Mouse (Mus musculus): ENCODE data around the gene Gm17535.
A peak's percentile ranks its signal among the peaks of the same experiment; 100 is the strongest.
"Not testable (repeated sequence)": the region's sequence is repeated elsewhere in the genome, so short reads cannot be mapped to it uniquely, and the experiment has no call there.

Gene Gm17535

DNA sequence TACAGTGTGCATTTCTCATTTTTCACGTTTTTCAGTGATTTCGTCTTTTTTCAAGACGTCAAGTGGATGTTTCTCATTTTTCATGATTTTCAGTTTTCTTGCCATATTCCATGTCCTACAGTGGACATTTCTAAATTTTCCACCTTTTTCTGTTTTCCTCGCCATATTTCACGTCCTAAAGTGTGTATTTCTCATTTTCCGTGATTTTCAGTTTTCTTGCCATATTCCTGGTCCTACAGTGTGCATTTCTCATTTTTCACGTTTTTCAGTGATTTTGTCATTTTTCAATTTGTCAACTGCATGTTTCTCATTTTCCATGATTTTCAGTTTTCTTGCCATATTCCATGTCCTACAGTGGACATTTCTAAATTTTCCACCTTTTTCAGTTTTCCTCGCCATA, at the start of gene Gm17535:
TSS of gene Gm17535 (plus strand) at position 301 of the 400 bp plus-strand sequence.
- DNase-seq (ENCODE audit: low spot score), result not testable (repeated sequence)

- DNase-seq (ENCODE audit: low spot score), result peak; percentile 39
These were observed 33.9 kb upstream of the Gm17535 start, which contains the start of gene Gm10722 for GRCm38 (mm10) chr9:3000445-3000972. Gene Gm10722 (plus strand): TSS chr9:3000922.

DNA sequence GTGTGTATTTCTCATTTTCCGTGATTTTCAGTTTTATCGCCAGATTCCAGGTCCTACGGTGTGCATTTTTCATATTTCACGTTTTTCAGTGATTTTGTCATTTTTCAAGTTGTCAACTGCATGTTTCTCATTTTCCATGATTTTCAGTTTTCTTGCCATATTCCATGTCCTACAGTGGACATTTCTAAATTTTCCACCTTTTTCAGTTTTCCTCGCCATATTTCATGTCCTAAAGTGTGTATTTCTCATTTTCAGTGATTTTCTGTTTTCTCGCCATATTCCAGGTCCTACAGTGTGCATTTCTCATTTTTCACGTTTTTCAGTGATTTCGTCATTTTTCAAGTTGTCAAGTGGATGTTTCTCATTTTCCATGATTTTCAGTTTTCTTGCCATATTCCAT, 33.4 kb upstream of the Gm17535 start:
- peak; percentile 37 for DNase-seq (ENCODE audit: low spot score)

- peak; percentile 96 for DNase-seq (ENCODE audit: low spot score)
These were observed 32.3 kb upstream of the Gm17535 start for GRCm38 (mm10) chr9:3001948-3002659.

GRCm38 (mm10) chr9:3002794-3003396, 31.5 kb upstream of the Gm17535 start, which contains the start of gene Gm11168:
Gene Gm11168 (plus strand): TSS chr9:3003346.
- not testable (repeated sequence) for DNase-seq (ENCODE audit: low spot score)

GRCm38 (mm10) chr9:3006179-3006578, 28.2 kb upstream of the Gm17535 start:
- not testable (repeated sequence) for DNase-seq (ENCODE audit: low spot score)

GRCm38 (mm10) chr9:3006636-3007035, 27.8 kb upstream of the Gm17535 start:
- peak; percentile 94 for DNase-seq (ENCODE audit: low spot score)

DNA sequence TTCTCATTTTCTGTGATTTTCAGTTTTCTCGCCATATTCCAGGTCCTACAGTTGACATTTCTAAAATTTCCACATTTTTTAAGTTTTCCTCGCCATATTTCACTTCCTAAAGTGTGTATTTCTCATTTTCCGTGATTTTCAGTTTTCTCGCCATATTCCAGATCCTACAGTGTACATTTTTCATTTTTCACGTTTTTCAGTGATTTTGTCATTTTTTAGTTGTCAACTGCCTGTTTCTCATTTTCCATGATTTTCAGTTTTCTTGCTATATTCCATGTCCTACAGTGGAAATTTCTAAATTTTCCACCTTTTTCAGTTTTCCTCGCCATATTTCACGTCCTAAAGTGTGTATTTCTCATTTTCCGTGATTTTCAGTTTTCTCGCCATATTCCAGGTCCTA, 27.1 kb upstream of the Gm17535 start:
- DNase-seq (ENCODE audit: low spot score), result not testable (repeated sequence)

GRCm38 (mm10) chr9:3009331-3009730, 25.1 kb upstream of the Gm17535 start:
- not testable (repeated sequence) for DNase-seq (ENCODE audit: low spot score)

DNA sequence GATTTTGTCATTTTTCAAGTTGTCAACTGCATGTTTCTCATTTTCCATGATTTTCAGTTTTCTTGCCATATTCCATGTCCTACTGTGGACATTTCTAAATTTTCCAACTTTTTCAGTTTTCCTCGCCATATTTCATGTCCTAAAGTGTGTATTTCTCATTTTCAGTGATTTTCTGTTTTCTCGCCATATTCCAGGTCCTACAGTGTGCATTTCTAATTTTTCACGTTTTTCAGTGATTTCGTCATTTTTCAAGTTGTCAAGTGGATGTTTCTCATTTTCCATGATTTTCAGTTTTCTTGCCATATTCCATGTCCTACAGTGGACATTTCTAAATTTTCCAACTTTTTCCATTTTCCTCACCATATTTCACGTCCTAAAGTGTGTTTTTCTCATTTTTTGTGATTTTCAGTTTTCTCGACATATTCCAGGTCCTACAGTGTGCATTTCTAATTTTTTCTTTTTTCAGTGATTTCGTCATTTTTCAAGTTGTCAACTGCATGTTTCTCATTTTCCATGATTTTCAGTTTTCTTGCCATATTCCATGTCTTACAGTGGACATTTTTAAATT, 22.3 kb upstream of the Gm17535 start:
- DNase-seq (ENCODE audit: low spot score), result not testable (repeated sequence)

DNA sequence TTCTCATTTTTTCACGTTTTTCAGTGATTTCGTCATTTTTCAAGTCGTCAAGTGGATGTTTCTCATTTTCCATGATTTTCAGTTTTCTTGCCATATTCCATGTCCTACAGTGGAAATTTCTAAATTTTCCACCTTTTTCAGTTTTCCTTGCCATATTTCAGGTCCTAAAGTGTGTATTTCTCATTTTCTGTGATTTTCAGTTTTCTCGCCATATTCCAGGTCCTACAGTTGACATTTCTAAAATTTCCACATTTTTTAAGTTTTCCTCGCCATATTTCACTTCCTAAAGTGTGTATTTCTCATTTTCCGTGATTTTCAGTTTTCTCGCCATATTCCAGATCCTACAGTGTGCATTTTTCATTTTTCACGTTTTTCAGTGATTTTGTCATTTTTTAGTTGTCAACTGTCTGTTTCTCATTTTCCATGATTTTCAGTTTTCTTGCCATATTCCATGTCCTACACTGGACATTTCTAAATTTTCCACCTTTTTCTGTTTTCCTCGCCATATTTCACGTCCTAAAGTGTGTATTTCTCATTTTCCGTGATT, 21.6 kb upstream of the Gm17535 start, which contains the start of gene Gm10721:
TSS of gene Gm10721 (plus strand) at position 408 of the 547 bp plus-strand sequence.
- DNase-seq (ENCODE audit: low spot score), result not testable (repeated sequence)

GRCm38 (mm10) chr9:3015354-3015753, 19.0 kb upstream of the Gm17535 start, which contains the start of gene Gm10720:
Gene Gm10720 (plus strand): TSS chr9:3015654.
- DNase-seq (ENCODE audit: low spot score), result not testable (repeated sequence)

DNA sequence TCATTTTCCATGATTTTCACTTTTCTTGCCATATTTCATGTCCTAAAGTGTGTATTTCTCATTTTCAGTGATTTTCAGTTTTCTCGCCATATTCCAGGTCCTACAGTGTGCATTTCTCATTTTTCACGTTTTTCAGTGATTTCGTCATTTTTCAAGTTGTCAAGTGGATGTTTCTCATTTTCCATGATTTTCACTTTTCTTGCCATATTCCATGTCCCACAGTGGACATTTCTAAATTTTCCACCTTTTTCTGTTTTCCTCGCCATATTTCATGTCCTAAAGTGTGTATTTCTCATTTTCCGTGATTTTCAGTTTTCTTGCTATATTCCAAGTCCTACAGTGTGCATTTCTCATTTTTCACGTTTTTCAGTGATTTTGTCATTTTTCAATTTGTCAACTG, 18.5 kb upstream of the Gm17535 start:
- peak; percentile 1 for DNase-seq (ENCODE audit: low spot score)

DNA sequence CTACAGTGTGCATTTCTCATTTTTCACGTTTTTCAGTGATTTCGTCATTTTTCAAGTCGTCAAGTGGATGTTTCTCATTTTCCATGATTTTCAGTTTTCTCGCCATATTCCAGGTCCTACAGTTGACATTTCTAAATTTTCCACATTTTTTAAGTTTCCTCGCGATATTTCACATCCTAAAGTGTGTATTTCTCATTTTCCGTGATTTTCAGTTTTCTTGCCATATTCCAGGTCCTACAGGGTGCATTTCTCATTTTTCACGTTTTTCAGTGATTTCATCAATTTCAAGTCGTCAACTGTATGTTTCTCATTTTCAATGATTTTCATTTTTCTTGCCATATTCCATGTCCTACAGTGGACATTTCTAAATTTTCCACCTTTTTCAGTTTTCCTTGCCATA, 17.3 kb upstream of the Gm17535 start, which contains the start of gene Gm10719:
TSS of gene Gm10719 (plus strand) at position 301 of the 400 bp plus-strand sequence.
- DNase-seq (ENCODE audit: low spot score), result not testable (repeated sequence)

- peak; percentile 74 for DNase-seq (ENCODE audit: low spot score)
These were observed 15.5 kb upstream of the Gm17535 start for GRCm38 (mm10) chr9:3018944-3019343.

- peak; percentile 61 for DNase-seq (ENCODE audit: low spot score)
These were observed 14.3 kb upstream of the Gm17535 start for GRCm38 (mm10) chr9:3019835-3020727.

- DNase-seq (ENCODE audit: low spot score), result peak; percentile 77
These were observed 11.9 kb upstream of the Gm17535 start for GRCm38 (mm10) chr9:3022316-3023008.

GRCm38 (mm10) chr9:3023312-3023984, 11.0 kb upstream of the Gm17535 start, which contains the start of gene Gm10718:
Gene Gm10718 (plus strand): TSS chr9:3023547.
- peak; percentile 63 for DNase-seq (ENCODE audit: low spot score)

- peak; percentile 97 for DNase-seq (ENCODE audit: low spot score)
These were observed 10.3 kb upstream of the Gm17535 start for GRCm38 (mm10) chr9:3023985-3024648.
